Mouse (Mus musculus) ES-E14 (cell line): ENCODE measurements around the gene Cebpzos.

Experiments
- CHD2 ChIP-seq: IDR thresholded peaks from 2 replicates; pipeline ENCODE4 v1.6.1; 2014; ENCODE audit warnings: mild to moderate bottlenecking, low read depth, low read length, inconsistent platforms
- HCFC1 ChIP-seq: IDR thresholded peaks from 2 replicates; pipeline ENCODE4 v1.6.1; 2012; ENCODE audit warnings: low read length, inconsistent platforms, borderline replicate concordance; ENCODE audit not compliant: insufficient read depth
- ZC3H11A ChIP-seq: IDR thresholded peaks from 2 replicates; pipeline ENCODE4 v1.6.1; 2012; ENCODE audit warnings: low read depth, mild to moderate bottlenecking, inconsistent platforms, low read length, borderline replicate concordance

GRCm38 (mm10) chr17:78891020-78891419 lies 25.3 kb upstream of the Cebpzos start:
- no peak for TF ChIP-seq CHD2
- TF ChIP-seq ZC3H11A: no peak
- TF ChIP-seq HCFC1: no peak
